Mouse (Mus musculus) megakaryocyte, embryonic 14.5 days (primary cell): Measurements from ENCODE around the gene Mrtfa. TPM values are rescaled to one million over a fixed set of nuclear protein-coding genes. Genes with fewer than 3 reads are reported as not detected.

ENCODE experiments used
- H3K27me3 ChIP-seq: replicated peaks from 2 replicates; pipeline ENCODE3; 2012; ENCODE audit warnings: inconsistent platforms
- H3K36me3 ChIP-seq: replicated peaks from 2 replicates; pipeline ENCODE3; 2012; ENCODE audit warnings: low read length, inconsistent platforms, mixed read lengths
- H3K4me1 ChIP-seq: 2 replicates; pipeline ENCODE4 v1.6.1; 2012; ENCODE audit warnings: inconsistent platforms
- H3K4me3 ChIP-seq: replicated peaks from 2 replicates; pipeline ENCODE3; 2012; ENCODE audit warnings: moderate library complexity, mild to moderate bottlenecking, inconsistent platforms
- H3K9me3 ChIP-seq: 2 replicates; pipeline ENCODE4 v1.6.1; 2012; ENCODE audit warnings: inconsistent platforms
- FLI1 ChIP-seq: IDR thresholded peaks from 2 replicates; pipeline ENCODE4 v1.6.1; 2012; ENCODE audit warnings: low read length, inconsistent platforms, mixed read lengths
- GATA1 ChIP-seq: IDR thresholded peaks from 3 replicates; pipeline ENCODE4 v1.6.1; 2012; ENCODE audit warnings: mixed read lengths, low read length, inconsistent platforms, borderline replicate concordance
- polyA plus RNA-seq: library from polyadenylated mRNA; stranded (reverse); fragments of >175 nt; gene quantifications from 2 replicates; pipeline ENCODE4 v1.2.3, GENCODE M21; 2012; ENCODE audit warnings: low replicate concordance; ENCODE audit not compliant: insufficient read depth

Gene Mrtfa
- polyA plus RNA-seq, 1 experiment: 138 TPM

DNA sequence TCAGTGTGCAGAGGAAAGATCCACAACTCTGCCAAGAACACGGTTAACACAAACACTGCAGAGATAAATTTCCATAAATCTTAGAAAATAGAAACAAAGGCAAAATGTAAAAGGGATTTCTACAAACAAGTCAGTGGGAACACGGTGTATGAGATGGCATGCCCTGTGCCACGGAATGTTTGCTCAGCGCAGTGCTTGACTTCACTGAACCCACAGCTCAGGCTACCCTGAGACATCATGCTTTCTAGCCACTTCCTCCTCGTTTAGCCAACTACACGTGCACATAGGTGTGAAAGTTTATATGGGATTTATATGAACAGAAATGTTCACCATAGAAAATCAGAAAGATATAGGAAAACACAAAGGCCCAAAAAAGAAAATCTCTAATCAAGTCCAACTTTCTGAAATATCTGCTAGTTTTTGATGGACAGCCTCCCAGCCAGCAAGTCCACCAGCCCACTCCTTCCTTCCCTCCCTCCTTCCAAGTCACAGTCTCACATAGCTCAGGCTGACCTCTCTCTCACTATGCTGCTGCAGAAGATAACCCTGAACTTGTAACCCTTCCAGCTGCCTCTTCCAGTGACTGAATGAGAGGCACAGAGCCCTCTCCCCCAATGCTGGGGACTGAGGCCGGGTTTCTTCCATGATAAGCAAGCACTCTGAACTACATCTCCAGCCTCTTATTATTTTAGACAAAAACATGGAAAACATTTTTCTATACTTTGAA is 94.1 kb downstream of the Mrtfa start:
- peaks cover 31% of the 10 kb centered on the region for H3K4me1 ChIP-seq
- no peak for TF ChIP-seq FLI1
- TF ChIP-seq GATA1: no peak
- peaks cover 2% of the 10 kb centered on the region for H3K36me3 ChIP-seq
- no peaks in the 10 kb centered on the region for H3K9me3 ChIP-seq
- H3K4me3 ChIP-seq: peak overlapping the region; percentile 48
- no peaks in the 10 kb centered on the region for H3K27me3 ChIP-seq

DNA sequence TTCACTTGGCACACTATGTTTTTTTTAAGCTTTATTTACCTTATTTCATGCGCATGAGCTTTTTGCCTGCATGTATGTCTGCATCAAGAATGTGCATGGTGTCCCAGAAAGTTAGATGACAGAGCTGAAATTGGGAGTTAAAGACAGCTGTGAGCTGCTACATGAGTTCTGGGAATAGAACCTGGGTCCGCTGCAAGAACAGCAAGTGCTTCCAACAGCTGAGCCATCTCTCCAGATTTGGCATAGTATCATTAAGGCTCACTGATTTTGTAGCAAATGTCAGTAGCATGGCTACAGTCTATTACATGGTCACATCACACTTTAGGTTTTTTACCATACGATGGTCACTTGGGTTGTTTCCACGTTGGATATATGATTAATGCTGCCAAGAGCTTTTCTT is 97.5 kb downstream of the Mrtfa start:
- Histone ChIP-seq H3K9me3 (no peaks in the 10 kb centered on the region), H3K27me3 (no peaks in the 10 kb centered on the region), H3K4me1 (peaks cover 25% of the 10 kb centered on the region), H3K4me3 (no peak overlapping the region), H3K36me3 (no peaks in the 10 kb centered on the region)
- TF ChIP-seq GATA1 (no peak), FLI1 (no peak)

DNA sequence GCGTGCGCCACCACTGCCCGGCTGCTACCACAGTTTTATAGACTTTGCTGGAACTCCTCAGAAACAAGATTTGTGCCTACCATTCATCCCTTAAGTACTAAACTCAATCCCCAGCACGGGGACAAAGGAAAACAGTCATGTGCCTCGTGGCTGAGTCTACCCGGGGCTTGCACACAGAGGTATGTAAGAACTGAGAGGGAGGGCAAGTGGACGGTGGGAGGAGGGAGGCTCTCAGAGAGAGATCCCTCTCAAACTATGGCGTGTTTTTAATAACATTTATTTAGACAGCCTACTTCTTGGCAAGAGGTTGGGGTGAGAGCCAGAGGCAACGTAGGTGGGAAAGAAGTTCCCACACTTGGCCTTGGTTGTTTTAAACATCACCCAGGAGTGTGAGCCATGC is 98.8 kb downstream of the Mrtfa start:
- Histone ChIP-seq H3K4me1 (peaks cover 18% of the 10 kb centered on the region), H3K4me3 (no peak overlapping the region), H3K27me3 (no peaks in the 10 kb centered on the region), H3K9me3 (no peaks in the 10 kb centered on the region), H3K36me3 (no peaks in the 10 kb centered on the region)
- TF ChIP-seq FLI1: no peak
- TF ChIP-seq GATA1: no peak

DNA sequence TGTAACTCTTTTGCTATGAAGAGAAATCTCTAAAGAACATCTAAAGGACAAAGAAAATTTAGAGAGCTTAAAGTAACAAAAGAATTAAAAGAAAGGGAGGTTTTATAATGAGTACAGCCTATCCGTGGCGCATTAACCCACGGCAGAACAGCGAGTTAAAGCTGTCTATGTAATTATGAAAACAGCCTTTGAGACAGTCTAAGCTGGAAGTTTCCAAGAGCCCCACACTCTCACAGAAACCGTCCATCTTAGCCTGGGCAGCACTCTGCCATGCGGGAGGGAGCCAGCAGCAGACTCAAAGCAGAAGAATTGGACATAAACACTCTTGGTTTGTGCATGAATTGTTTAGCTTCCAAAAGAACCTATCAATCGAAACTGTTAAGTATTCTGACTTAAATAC is 103.0 kb downstream of the Mrtfa start:
- no peak overlapping the region for H3K4me3 ChIP-seq
- TF ChIP-seq FLI1 (no peak), GATA1 (no peak)
- H3K36me3 ChIP-seq: no peaks in the 10 kb centered on the region
- H3K9me3 ChIP-seq: no peaks in the 10 kb centered on the region
- H3K4me1 ChIP-seq: peaks cover 20% of the 10 kb centered on the region
- no peaks in the 10 kb centered on the region for H3K27me3 ChIP-seq

DNA sequence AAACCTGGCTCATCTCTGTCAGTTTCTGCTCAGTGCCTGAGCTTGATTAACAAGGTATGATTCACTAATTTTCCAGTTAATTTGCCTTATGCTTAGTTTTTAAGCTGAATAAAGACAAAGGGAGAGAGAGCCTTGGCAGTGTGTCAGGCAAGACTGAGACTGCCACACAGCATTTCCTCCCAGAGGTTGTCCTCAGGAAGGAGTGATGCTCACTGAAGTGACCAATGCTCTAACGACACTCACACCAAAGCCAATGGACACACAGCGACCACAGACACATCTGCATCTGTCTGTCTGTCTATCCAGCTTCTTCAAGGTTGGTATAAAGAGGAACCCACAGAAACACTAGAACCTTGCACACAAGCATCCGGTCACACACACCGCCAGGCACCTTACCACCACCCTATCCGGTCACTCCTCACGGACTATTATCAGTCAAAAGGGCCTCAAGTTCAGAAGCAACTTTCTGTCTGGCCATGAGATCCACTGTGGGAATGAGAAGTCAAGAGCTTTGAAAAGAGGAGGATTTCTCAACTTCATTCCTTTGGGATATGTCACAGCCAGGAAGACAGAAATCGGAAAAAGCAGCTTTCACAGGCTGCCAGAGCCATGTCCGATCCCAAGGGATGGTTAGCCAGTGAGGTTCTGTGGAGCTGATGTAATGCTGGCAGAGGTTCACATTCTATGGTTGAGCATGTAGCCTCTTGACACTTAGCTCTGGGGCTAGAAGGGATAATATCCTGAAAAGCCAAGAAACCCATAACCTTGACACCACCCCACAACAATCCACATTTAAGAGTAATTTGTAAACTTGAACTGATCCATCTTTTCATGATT is 103.7 kb downstream of the Mrtfa start:
- no peak for TF ChIP-seq GATA1
- no peak for TF ChIP-seq FLI1
- Histone ChIP-seq H3K4me1 (peaks cover 20% of the 10 kb centered on the region), H3K27me3 (no peaks in the 10 kb centered on the region), H3K9me3 (no peaks in the 10 kb centered on the region), H3K4me3 (no peak overlapping the region), H3K36me3 (no peaks in the 10 kb centered on the region)

DNA sequence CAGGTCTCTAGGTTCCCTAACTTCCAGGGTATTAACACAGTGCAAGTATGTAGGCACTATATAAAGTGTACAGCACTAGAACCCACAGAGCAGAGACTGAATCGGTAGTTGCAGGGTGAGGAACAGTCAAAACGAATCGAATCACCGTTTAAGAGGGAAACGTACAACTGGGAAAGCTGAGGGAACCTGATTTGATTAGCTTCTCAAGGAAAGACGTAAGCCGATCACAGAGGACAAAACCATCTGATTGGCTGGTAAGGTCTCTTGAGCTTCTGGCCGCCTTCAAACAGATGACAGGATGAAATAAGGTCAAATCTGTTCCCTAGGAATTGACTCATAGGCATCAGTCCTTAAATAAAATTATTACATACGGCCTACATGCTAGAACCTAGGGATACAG is 106.7 kb downstream of the Mrtfa start:
- no peak overlapping the region for H3K4me3 ChIP-seq
- H3K4me1 ChIP-seq: peaks cover 32% of the 10 kb centered on the region
- TF ChIP-seq FLI1 (no peak), GATA1 (no peak)

DNA sequence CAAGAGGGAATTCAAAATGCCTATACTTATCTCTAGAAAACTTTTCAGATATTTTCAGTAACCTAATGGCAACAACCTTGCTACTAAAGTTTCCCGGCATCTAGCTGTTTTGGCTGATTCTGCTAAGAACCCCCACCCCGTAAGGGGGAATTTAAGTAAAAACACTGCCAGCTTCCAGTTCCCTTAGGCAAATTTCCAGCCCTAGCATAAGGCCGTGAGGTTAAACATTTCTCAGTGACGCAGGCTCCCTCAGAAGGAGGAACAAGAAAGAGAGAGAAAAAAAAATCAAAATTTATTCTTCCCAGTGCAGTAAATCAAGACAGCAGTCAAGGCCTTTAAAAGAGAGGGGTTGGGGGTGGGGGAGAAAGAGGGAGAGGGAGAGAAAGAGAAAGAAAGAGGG is 107.3 kb downstream of the Mrtfa start:
- H3K36me3 ChIP-seq: no peaks in the 10 kb centered on the region
- peaks cover 2% of the 10 kb centered on the region for H3K27me3 ChIP-seq
- H3K4me1 ChIP-seq: peaks cover 32% of the 10 kb centered on the region
- H3K9me3 ChIP-seq: no peaks in the 10 kb centered on the region
- no peak overlapping the region for H3K4me3 ChIP-seq
- TF ChIP-seq FLI1: no peak
- no peak for TF ChIP-seq GATA1

More for the DNA sequence above, 106.7 kb downstream of the Mrtfa start:
- no peaks in the 10 kb centered on the region for H3K9me3 ChIP-seq
- no peaks in the 10 kb centered on the region for H3K36me3 ChIP-seq
- H3K27me3 ChIP-seq: peaks cover 2% of the 10 kb centered on the region

DNA sequence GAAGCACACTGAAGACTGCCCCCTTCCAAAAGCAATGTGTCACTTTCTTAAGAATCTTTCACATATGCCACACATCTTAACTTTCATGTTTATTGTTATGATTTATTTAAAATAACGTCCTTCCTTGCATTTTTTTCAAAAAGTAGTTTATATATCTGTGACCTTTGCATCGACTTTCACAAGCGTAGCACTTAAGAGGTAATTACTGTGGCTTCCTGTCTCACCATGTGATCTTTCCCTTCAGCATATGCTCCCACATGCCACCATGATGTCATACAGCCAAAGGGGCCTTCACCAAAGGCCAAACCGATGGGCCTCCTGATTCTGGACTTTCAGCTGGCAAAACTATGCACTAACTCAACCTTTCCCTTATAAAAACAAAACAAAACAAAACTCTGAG is 109.3 kb downstream of the Mrtfa start:
- TF ChIP-seq GATA1 (no peak), FLI1 (no peak)
- Histone ChIP-seq H3K4me3 (no peak overlapping the region), H3K27me3 (peaks cover 2% of the 10 kb centered on the region), H3K4me1 (peaks cover 26% of the 10 kb centered on the region), H3K9me3 (no peaks in the 10 kb centered on the region), H3K36me3 (no peaks in the 10 kb centered on the region)

DNA sequence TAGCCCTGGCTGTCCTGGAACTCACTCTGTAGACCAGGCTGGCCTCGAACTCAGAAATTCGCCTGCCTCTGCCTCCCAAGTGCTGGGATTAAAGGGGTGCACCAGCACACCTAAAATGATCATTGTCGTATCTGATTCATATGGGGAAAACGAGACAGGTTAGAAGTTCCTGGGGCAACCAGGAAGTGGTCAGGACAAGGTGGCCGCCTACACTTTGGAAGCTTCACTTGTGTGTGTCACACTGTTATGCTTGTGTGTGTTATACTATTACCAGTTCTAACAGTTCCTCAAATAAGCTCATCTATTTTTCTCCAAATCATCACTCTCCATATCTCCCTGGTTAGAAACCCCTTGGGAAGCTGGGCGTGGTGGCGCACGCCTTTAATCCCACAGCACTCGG is 110.2 kb downstream of the Mrtfa start:
- Histone ChIP-seq H3K9me3 (no peaks in the 10 kb centered on the region), H3K36me3 (no peaks in the 10 kb centered on the region), H3K27me3 (peaks cover 2% of the 10 kb centered on the region), H3K4me3 (no peak overlapping the region), H3K4me1 (peaks cover 21% of the 10 kb centered on the region)
- TF ChIP-seq FLI1: no peak

DNA sequence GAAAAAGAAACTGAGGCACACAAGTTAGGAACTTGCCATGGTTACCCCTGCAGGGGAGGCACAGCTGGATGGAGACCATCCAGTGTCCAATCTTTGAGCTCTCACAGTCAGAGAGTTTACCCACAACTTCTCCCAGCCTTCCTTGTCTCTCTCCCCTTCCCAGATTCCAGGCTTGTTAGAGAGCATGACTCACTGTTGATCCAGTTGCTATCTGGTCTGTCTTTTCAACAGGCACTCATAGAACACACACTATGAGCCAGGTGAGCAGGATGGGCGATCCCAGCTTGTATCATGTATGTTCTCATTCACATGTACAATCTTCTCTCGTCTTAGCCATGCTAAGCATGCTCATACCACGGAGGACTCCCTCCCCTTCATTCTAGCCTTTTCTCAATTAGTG is 111.3 kb downstream of the Mrtfa start:
- no peaks in the 10 kb centered on the region for H3K36me3 ChIP-seq
- TF ChIP-seq FLI1 (no peak), GATA1 (no peak)
- H3K27me3 ChIP-seq: peaks cover 2% of the 10 kb centered on the region
- H3K4me1 ChIP-seq: peaks cover 32% of the 10 kb centered on the region
- H3K9me3 ChIP-seq: no peaks in the 10 kb centered on the region
- no peak overlapping the region for H3K4me3 ChIP-seq

DNA sequence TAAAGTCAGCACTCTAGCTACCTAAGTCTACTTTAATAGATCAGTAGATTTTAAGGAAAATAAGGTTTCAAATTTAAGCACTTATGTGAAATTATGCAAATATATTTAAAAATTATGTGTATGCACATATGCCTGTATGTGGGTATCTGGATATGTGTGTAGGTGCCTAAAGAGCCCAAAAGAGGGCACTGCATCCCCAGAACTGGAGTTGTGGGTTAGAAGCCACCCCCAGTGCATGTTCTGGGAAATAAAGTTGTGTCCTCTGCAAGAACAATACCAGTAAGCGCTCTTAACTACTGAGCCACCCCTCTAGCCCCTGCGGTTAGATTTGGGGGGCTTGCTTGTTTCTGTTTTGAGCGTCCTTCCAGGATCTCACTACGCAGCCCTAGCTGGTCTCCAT is 113.0 kb downstream of the Mrtfa start:
- TF ChIP-seq FLI1 (no peak), GATA1 (no peak)
- H3K4me1 ChIP-seq: peaks cover 45% of the 10 kb centered on the region
- H3K9me3 ChIP-seq: no peaks in the 10 kb centered on the region
- peaks cover 2% of the 10 kb centered on the region for H3K27me3 ChIP-seq
- no peak overlapping the region for H3K4me3 ChIP-seq
- H3K36me3 ChIP-seq: no peaks in the 10 kb centered on the region
